Mouse (Mus musculus): ENCODE results near the gene C2cd2.

Gene C2cd2

GRCm38 (mm10) chr16:97920621-97921020, 41.8 kb downstream of the C2cd2 start:
- CTCF ChIA-PET, result no interaction called here

GRCm38 (mm10) chr16:97919793-97920192, 42.6 kb downstream of the C2cd2 start:
- CTCF ChIA-PET, result no interaction called here
- POLR2A ChIA-PET, result interaction anchor here in 1 of 4 experiments (4.8 kb wide), 1 partner anchor 43 kb away, joined by 42 read pairs; the partner anchor contains the start of genes C2cd2 and Zbtb21

More at GRCm38 (mm10) chr16:97920621-97921020, 41.8 kb downstream of the C2cd2 start:
- POLR2A ChIA-PET, result interaction anchor here in 2 of 4 experiments (2.7 to 4.8 kb wide), 5 partner anchors 8 to 77 kb away, joined by 14 to 42 read pairs (median 20); partner anchors contain the start of genes B230307C23Rik (in 1 of the 2), C2cd2 (in 1 of the 2) and Zbtb21 (in 1 of the 2)

GRCm38 (mm10) chr16:97912873-97913272, 49.5 kb downstream of the C2cd2 start:
- POLR2A ChIA-PET, result interaction anchor here in 2 of 4 experiments (1.9 to 4.6 kb wide), 2 partner anchors 9 to 10 kb away, joined by 8 to 20 read pairs; no protein-coding TSS in a partner anchor
- CTCF ChIA-PET, result interaction anchor here in 1 of 4 experiments (0.6 kb wide), 1 partner anchor 108 kb away, joined by 3 read pairs; no protein-coding TSS in a partner anchor

GRCm38 (mm10) chr16:97909356-97909755, 53.0 kb downstream of the C2cd2 start:
- POLR2A ChIA-PET, result interaction anchor here in 1 of 4 experiments (1.6 kb wide), 1 partner anchor 12 kb away, joined by 3 read pairs; no protein-coding TSS in a partner anchor
- CTCF ChIA-PET, result no interaction called here

- CTCF ChIA-PET, result interaction anchor here in 1 of 4 experiments (0.6 kb wide), 1 partner anchor 33 kb away, joined by 3 read pairs; no protein-coding TSS in a partner anchor
Observed at GRCm38 (mm10) chr16:97907496-97907895, 54.9 kb downstream of the C2cd2 start.

GRCm38 (mm10) chr16:97906337-97906736, 56.1 kb downstream of the C2cd2 start:
- POLR2A ChIA-PET, result interaction anchor here in 2 of 4 experiments (1.3 to 3.6 kb wide), 3 partner anchors 13 to 16 kb away, joined by 4 to 16 read pairs (median 5); no protein-coding TSS in a partner anchor
- CTCF ChIA-PET, result no interaction called here

More at GRCm38 (mm10) chr16:97907496-97907895, 54.9 kb downstream of the C2cd2 start:
- POLR2A ChIA-PET, result interaction anchor here in 1 of 4 experiments (3.6 kb wide), 1 partner anchor 15 kb away, joined by 16 read pairs; no protein-coding TSS in a partner anchor

- CTCF ChIA-PET, result interaction anchor here in 1 of 4 experiments (0.6 kb wide), 1 partner anchor 11 kb away, joined by 3 read pairs; no protein-coding TSS in a partner anchor
- POLR2A ChIA-PET, result interaction anchor here in 2 of 4 experiments (1.1 to 3.6 kb wide), 7 partner anchors 10 to 120 kb away, joined by 3 to 16 read pairs (median 4); partner anchors contain the start of genes C2cd2 (in 1 of the 2) and Zbtb21 (in 1 of the 2)
Observed at GRCm38 (mm10) chr16:97905449-97905991, 56.9 kb downstream of the C2cd2 start.

GRCm38 (mm10) chr16:97904035-97904434, 58.4 kb downstream of the C2cd2 start:
- ChIA-PET POLR2A (interaction anchor here in 1 of 4 experiments (1.6 kb wide), 1 partner anchor 46 kb away, joined by 3 read pairs; no protein-coding TSS in a partner anchor), CTCF (no interaction called here)

- CTCF ChIA-PET, result no interaction called here
- POLR2A ChIA-PET, result interaction anchor here in 1 of 4 experiments (0.7 kb wide), 1 partner anchor 25 kb away, joined by 3 read pairs; no protein-coding TSS in a partner anchor
Observed at GRCm38 (mm10) chr16:97897346-97898024, 64.9 kb downstream of the C2cd2 start.

GRCm38 (mm10) chr16:97887762-97888161, 74.6 kb downstream of the C2cd2 start:
- POLR2A ChIA-PET, result interaction anchor here in 1 of 4 experiments (1.4 to 1.6 kb wide), 2 partner anchors 43 to 63 kb away, joined by 3 to 4 read pairs; no protein-coding TSS in a partner anchor

GRCm38 (mm10) chr16:97883696-97884095, 78.7 kb downstream of the C2cd2 start:
- POLR2A ChIA-PET, result interaction anchor here in 2 of 4 experiments (0.8 to 1.2 kb wide), 2 partner anchors 39 to 198 kb away, joined by 3 read pairs; partner anchors contain the start of gene A630089N07Rik (in 1 of the 2)

More at GRCm38 (mm10) chr16:97887762-97888161, 74.6 kb downstream of the C2cd2 start:
- CTCF ChIA-PET, result no interaction called here

GRCm38 (mm10) chr16:97882891-97883290, 79.5 kb downstream of the C2cd2 start:
- CTCF ChIA-PET, result no interaction called here
- POLR2A ChIA-PET, result no interaction called here

More at GRCm38 (mm10) chr16:97883696-97884095, 78.7 kb downstream of the C2cd2 start:
- CTCF ChIA-PET, result no interaction called here

GRCm38 (mm10) chr16:97879134-97879533, 83.3 kb downstream of the C2cd2 start:
- ChIA-PET POLR2A (no interaction called here), CTCF (no interaction called here)

GRCm38 (mm10) chr16:97877502-97877901, 84.9 kb downstream of the C2cd2 start:
- ChIA-PET POLR2A (no interaction called here), CTCF (interaction anchor here in 1 of 4 experiments (1.1 kb wide), 1 partner anchor 9 kb away, joined by 3 read pairs; no protein-coding TSS in a partner anchor)

GRCm38 (mm10) chr16:97875101-97875500, 87.3 kb downstream of the C2cd2 start:
- ChIA-PET CTCF (interaction anchor here (0.5 to 0.8 kb wide), 7 partner anchors 23 to 431 kb away, joined by 3 to 5 read pairs (median 3); partner anchors contain the start of gene Prdm15 (in 1 of the 4)), POLR2A (interaction anchor here in 3 of 4 experiments (0.6 to 1.4 kb wide), 9 partner anchors 15 to 1745 kb away, joined by 3 to 8 read pairs (median 3); no protein-coding TSS in a partner anchor)

GRCm38 (mm10) chr16:97874376-97874775, 88.0 kb downstream of the C2cd2 start:
- ChIA-PET POLR2A (interaction anchor here in 2 of 4 experiments (0.7 to 1.4 kb wide), 6 partner anchors 14 to 168 kb away, joined by 3 to 8 read pairs (median 3); no protein-coding TSS in a partner anchor), CTCF (interaction anchor here in 1 of 4 experiments (0.5 to 0.6 kb wide), 2 partner anchors 33 to 562 kb away, joined by 3 read pairs; no protein-coding TSS in a partner anchor)

- POLR2A ChIA-PET, result no interaction called here
- CTCF ChIA-PET, result no interaction called here
Observed at GRCm38 (mm10) chr16:97872657-97873056, 89.7 kb downstream of the C2cd2 start.

- POLR2A ChIA-PET, result no interaction called here
- CTCF ChIA-PET, result no interaction called here
Observed at GRCm38 (mm10) chr16:97869193-97870102, 93.0 kb downstream of the C2cd2 start.

Data from embryonic stem cell, embryonic (primary cell).